Comparison of ENCODE assay signal across 9 mouse cellular contexts in genomic region chr3:107917783-107918408, GRCm38 (mm10). TPM values are rescaled to one million over a fixed set of nuclear protein-coding genes. Genes with fewer than 3 reads are reported as not detected.
A peak's percentile ranks its signal among the peaks of the same experiment; 100 is the strongest.
DNase-seq lines count a peak whose midpoint lies in the region; ATAC-seq and TF ChIP-seq lines count a peak whose summit lies in the region.
"Had no signal": no experiment of that assay in that cellular context is flagged by ENCODE, and none has a peak within 500 bp of the region (broad histone marks: within the 10 kb centered on the region; RNA-seq: fewer than 3 reads in every experiment).

No protein-coding gene starts in this region.

- no peaks in the 10 kb centered on the region for H3K9me3 ChIP-seq in heart, postnatal 0 days (replicated peaks; ENCODE audit: control insufficient read depth, low read length)
- no peaks in the 10 kb centered on the region for H3K9me3 ChIP-seq in heart, embryonic 12.5 days (replicated peaks)

- no peaks in the 10 kb centered on the region for H3K4me1 ChIP-seq in heart, postnatal 0 days (ENCODE audit: control insufficient read depth, insufficient read depth)
- no peaks in the 10 kb centered on the region for H3K4me1 ChIP-seq in heart, embryonic 12.5 days (replicated peaks)

- ATAC-seq in heart, postnatal 0 days (ENCODE audit: insufficient read depth, low read depth) = no peak
- ATAC-seq in heart, embryonic 12.5 days (ENCODE audit: insufficient number of reproducible peaks, low FRiP score) = no peak

- no peaks in the 10 kb centered on the region for H3K36me3 ChIP-seq in heart, postnatal 0 days (replicated peaks; ENCODE audit: control insufficient read depth, insufficient read depth, low read length)
- H3K36me3 ChIP-seq in heart, embryonic 12.5 days = no peaks in the 10 kb centered on the region

- H3K9ac ChIP-seq in heart, postnatal 0 days (replicated peaks; ENCODE audit: low read depth, low read length) = no peak overlapping the region
- no peak overlapping the region for H3K9ac ChIP-seq in heart, embryonic 12.5 days

- TF ChIP-seq EP300 in heart, postnatal 0 days (IDR thresholded peaks at IDR 0.05; ENCODE audit: low read depth) = no peak

- no peak overlapping the region for H3K4me2 ChIP-seq in heart, postnatal 0 days (ENCODE audit: low read depth, low read length)
- no peak overlapping the region for H3K4me2 ChIP-seq in heart, embryonic 12.5 days

- 57% methylated on average over 7 of the region's 7 CpGs for WGBS in heart, postnatal 0 days
- 54% methylated on average over 7 of the region's 7 CpGs for WGBS in heart, embryonic 12.5 days

- no peak overlapping the region for H3K4me3 ChIP-seq in heart, postnatal 0 days (ENCODE audit: low read depth, low read length)
- no peak overlapping the region for H3K4me3 ChIP-seq in heart, embryonic 12.5 days
- H3K4me3 ChIP-seq in gastrocnemius, adult 2 months = no peak overlapping the region

- intact Hi-C loops in gastrocnemius, adult 2 months (cut with DNase I) = loop anchor here (1.0 to 5.0 kb wide), 2 partner anchors 51 to 221 kb away; partner anchors contain the start of gene Ahcyl1

- no peaks in the 10 kb centered on the region for H3K27me3 ChIP-seq in heart, postnatal 0 days (ENCODE audit: control insufficient read depth, insufficient read depth, low read length)
- H3K27me3 ChIP-seq in heart, embryonic 12.5 days (replicated peaks) = peaks cover 2% of the 10 kb centered on the region; the same call in 1 of the 2 replicates

- DNase-seq in heart, postnatal 0 days (ENCODE audit: low spot score) = peak; percentile 59
- peak; percentile 73 for DNase-seq in ES-CJ7 (ENCODE audit: low read depth, low spot score)
- DNase-seq in cerebellum, postnatal 14 days = peak; percentile 78 to 82
- peak; percentile 48 for DNase-seq in gastrocnemius, adult 2 months
- peak; percentile 77 for DNase-seq in kidney, postnatal 14 days
- DNase-seq in lung, postnatal 14 days = peak; percentile 76
- peak; percentile 40 for DNase-seq in skeletal muscle tissue, adult 2 months (ENCODE audit: low read depth, low spot score)

- peak; percentile 80 for TF ChIP-seq CTCF in heart, postnatal 0 days (IDR thresholded peaks at IDR 0.05; ENCODE audit: low read depth)
- TF ChIP-seq CTCF in gastrocnemius, adult 2 months (IDR thresholded peaks at IDR 0.05) = peak; percentile 88

- no peak overlapping the region for H3K27ac ChIP-seq in heart, postnatal 0 days (ENCODE audit: low read depth)
- no peak overlapping the region for H3K27ac ChIP-seq in heart, embryonic 12.5 days (ENCODE audit: poor library complexity, severe bottlenecking)
- H3K27ac ChIP-seq in gastrocnemius, adult 2 months = no peak overlapping the region

RNA-seq across cellular contexts. Expression of gene Gstm7, which starts 13.7 kb away (rescaled TPM):
- total RNA-seq in heart, postnatal 0 days (2014; rRNA removed; ENCODE audit: low replicate concordance) = 51.2 and 62.3 TPM in 2 replicates
- polyA plus RNA-seq in heart, postnatal 0 days (2015; fragmentation: Nextera tagmentation; extraction: Ambion mirVana) = 33.3 and 35.0 TPM in 2 replicates
- polyA plus RNA-seq in heart, embryonic 12.5 days (2016; fragmentation: Nextera tagmentation; extraction: Ambion mirVana) = 15.1 and 16.5 TPM in 2 replicates
- total RNA-seq in gastrocnemius, adult 2 months (2021) = 10 to 100 TPM in 1 of 2 experiments, 1 to 10 TPM in 1; 9.5 to 25.7 TPM

RNA-seq across cellular contexts. Expression of gene Gstm5, which starts 22.3 kb away (rescaled TPM):
- 81.9 and 98.4 TPM in 2 replicates for total RNA-seq in heart, postnatal 0 days (2014; rRNA removed; ENCODE audit: low replicate concordance)
- polyA plus RNA-seq in heart, postnatal 0 days (2015; fragmentation: Nextera tagmentation; extraction: Ambion mirVana) = 132 and 138 TPM in 2 replicates
- polyA plus RNA-seq in heart, embryonic 12.5 days (2016; fragmentation: Nextera tagmentation; extraction: Ambion mirVana) = 118 and 119 TPM in 2 replicates
- total RNA-seq in gastrocnemius, adult 2 months (2021) = 10 to 100 TPM; 74.7 to 87.2 TPM

RNA-seq across cellular contexts. Expression of gene Gstm6, which starts 25.7 kb away (rescaled TPM):
- total RNA-seq in heart, postnatal 0 days (2014; rRNA removed; ENCODE audit: low replicate concordance) = 17.9 and 20.3 TPM in 2 replicates
- 11.5 and 12.9 TPM in 2 replicates for polyA plus RNA-seq in heart, postnatal 0 days (2015; fragmentation: Nextera tagmentation; extraction: Ambion mirVana)
- 9.8 TPM in 2 replicates for polyA plus RNA-seq in heart, embryonic 12.5 days (2016; fragmentation: Nextera tagmentation; extraction: Ambion mirVana)
- under 1 TPM in 1 of 2 experiments, not detected in 1; 0.36 TPM for total RNA-seq in gastrocnemius, adult 2 months (2021)

RNA-seq across cellular contexts. Expression of gene Eps8l3, which starts 40.9 kb away (rescaled TPM):
- total RNA-seq in heart, postnatal 0 days (2014; rRNA removed; ENCODE audit: low replicate concordance) = not detected in 2 replicates
- polyA plus RNA-seq in heart, postnatal 0 days (2015; fragmentation: Nextera tagmentation; extraction: Ambion mirVana) = not detected in 2 replicates
- 0.23 TPM in 1 of 2 replicates, not detected in the other for polyA plus RNA-seq in heart, embryonic 12.5 days (2016; fragmentation: Nextera tagmentation; extraction: Ambion mirVana)
- not detected for total RNA-seq in gastrocnemius, adult 2 months (2021)
- total RNA-seq: layer of hippocampus, postnatal 25 days had no signal

RNA-seq across cellular contexts. Expression of gene Gstm3, which starts 51.2 kb away (rescaled TPM):
- not detected in 2 replicates for total RNA-seq in heart, postnatal 0 days (2014; rRNA removed; ENCODE audit: low replicate concordance)
- polyA plus RNA-seq in heart, postnatal 0 days (2015; fragmentation: Nextera tagmentation; extraction: Ambion mirVana) = not detected in 2 replicates
- not detected in 2 replicates for polyA plus RNA-seq in heart, embryonic 12.5 days (2016; fragmentation: Nextera tagmentation; extraction: Ambion mirVana)
- total RNA-seq in gastrocnemius, adult 2 months (2021) = not detected
- total RNA-seq: layer of hippocampus, postnatal 25 days had no signal

Comparison
In these comparisons a context has a peak if more than half of its experiments do, and no peak if none do; other contexts are left out.
1. RNA of gene Gstm6, which starts 25.7 kb away (total RNA-seq): 17.9 to 20.3 TPM in heart, postnatal 0 days; 0.36 TPM in gastrocnemius, adult 2 months; every median in the first group is over 10 times any median in the second.
2. Peak in every context shown above with its lines, with median percentiles within 50 percentile points of each other: DNase-seq.